Mouse (Mus musculus): ENCODE data around the gene Cmc1. TPM values are rescaled to one million over a fixed set of nuclear protein-coding genes. Genes with fewer than 3 reads are reported as not detected.

Cmc1 gene
- polyA plus RNA-seq, 1 experiment from 2014 or later, result 61.1 TPM

- H3K36me3 ChIP-seq (ENCODE audit: control insufficient read depth, insufficient read depth, low read length), result no peaks in the 10 kb centered on the region
- DNase-seq (ENCODE audit: low spot score) (no peak), ATAC-seq (replicated peaks; ENCODE audit: low FRiP score, low TSS enrichment, low read depth) (no peak)
- H3K27ac ChIP-seq (ENCODE audit: low read depth), result no peak overlapping the region
- H3K9me3 ChIP-seq (ENCODE audit: control insufficient read depth, low read length), result no peaks in the 10 kb centered on the region
- H3K4me1 ChIP-seq (replicated peaks; ENCODE audit: control insufficient read depth, insufficient read depth, low read length), result no peaks in the 10 kb centered on the region
- H3K4me2 ChIP-seq (ENCODE audit: low read length), result no peak overlapping the region
- 94% methylated on average over 2 of the region's 2 CpGs for whole genome bisulfite sequencing
- H3K27me3 ChIP-seq (replicated peaks; ENCODE audit: control insufficient read depth, insufficient read depth, low read length), result no peaks in the 10 kb centered on the region
- H3K4me3 ChIP-seq (ENCODE audit: low read depth, low read length), result no peak overlapping the region
- no peak overlapping the region for H3K9ac ChIP-seq (ENCODE audit: low read length)
These were observed 49.5 kb downstream of the Cmc1 start for GRCm38 (mm10) chr9:118100484-118100883.

- H3K4me1 ChIP-seq (replicated peaks; ENCODE audit: control insufficient read depth, insufficient read depth, low read length), result no peaks in the 10 kb centered on the region
- H3K9me3 ChIP-seq (ENCODE audit: control insufficient read depth, low read length), result no peaks in the 10 kb centered on the region
- no peak for DNase-seq (ENCODE audit: low spot score)
- no peaks in the 10 kb centered on the region for H3K27me3 ChIP-seq (replicated peaks; ENCODE audit: control insufficient read depth, insufficient read depth, low read length)
- ATAC-seq (replicated peaks; ENCODE audit: low FRiP score, low TSS enrichment, low read depth), result no peak
- no peak overlapping the region for H3K9ac ChIP-seq (ENCODE audit: low read length)
- 47% methylated on average over 4 of the region's 4 CpGs for WGBS
- no peaks in the 10 kb centered on the region for H3K36me3 ChIP-seq (ENCODE audit: control insufficient read depth, insufficient read depth, low read length)
- no peak overlapping the region for H3K4me3 ChIP-seq (ENCODE audit: low read depth, low read length)
- no peak overlapping the region for H3K27ac ChIP-seq (ENCODE audit: low read depth)
- H3K4me2 ChIP-seq (ENCODE audit: low read length), result no peak overlapping the region
These were observed 50.6 kb downstream of the Cmc1 start for GRCm38 (mm10) chr9:118099395-118099794.

- no peak for ATAC-seq (replicated peaks; ENCODE audit: low FRiP score, low TSS enrichment, low read depth)
- Histone ChIP-seq H3K4me1 (replicated peaks; ENCODE audit: control insufficient read depth, insufficient read depth, low read length) (peaks cover 8% of the 10 kb centered on the region; the same call in 1 of the 2 replicates), H3K4me2 (ENCODE audit: low read length) (no peak overlapping the region), H3K27me3 (replicated peaks; ENCODE audit: control insufficient read depth, insufficient read depth, low read length) (no peaks in the 10 kb centered on the region), H3K9me3 (ENCODE audit: control insufficient read depth, low read length) (no peaks in the 10 kb centered on the region), H3K4me3 (ENCODE audit: low read depth, low read length) (no peak overlapping the region), H3K36me3 (ENCODE audit: control insufficient read depth, insufficient read depth, low read length) (no peaks in the 10 kb centered on the region), H3K27ac (ENCODE audit: low read depth) (no peak overlapping the region), H3K9ac (ENCODE audit: low read length) (no peak overlapping the region)
- DNase-seq (ENCODE audit: low spot score), result no peak
- 88% methylated on average over 4 of the region's 4 CpGs for WGBS
These were observed 66.1 kb downstream of the Cmc1 start for GRCm38 (mm10) chr9:118083834-118084233.

GRCm38 (mm10) chr9:118082575-118083431 is 67.2 kb downstream of the Cmc1 start:
- no peaks in the 10 kb centered on the region for H3K27me3 ChIP-seq (replicated peaks; ENCODE audit: control insufficient read depth, insufficient read depth, low read length)
- H3K4me3 ChIP-seq (ENCODE audit: low read depth, low read length), result peak overlapping the region; percentile 27
- DNase-seq (ENCODE audit: low spot score), result peak; percentile 58
- H3K9me3 ChIP-seq (ENCODE audit: control insufficient read depth, low read length), result no peaks in the 10 kb centered on the region
- peak overlapping the region; percentile 30; the same call in 1 of the 2 replicates for H3K9ac ChIP-seq (ENCODE audit: low read length)
- peak overlapping the region; percentile 56 for H3K4me2 ChIP-seq (ENCODE audit: low read length)
- WGBS, result 26% methylated on average over 22 of the region's 22 CpGs
- no peaks in the 10 kb centered on the region for H3K36me3 ChIP-seq (ENCODE audit: control insufficient read depth, insufficient read depth, low read length)
- H3K4me1 ChIP-seq (replicated peaks; ENCODE audit: control insufficient read depth, insufficient read depth, low read length), result peaks cover 8% of the 10 kb centered on the region; the same call in 1 of the 2 replicates
- ATAC-seq (replicated peaks; ENCODE audit: low FRiP score, low TSS enrichment, low read depth), result no peak
- no peak overlapping the region for H3K27ac ChIP-seq (ENCODE audit: low read depth)

- Histone ChIP-seq H3K27me3 (replicated peaks; ENCODE audit: control insufficient read depth, insufficient read depth, low read length) (no peaks in the 10 kb centered on the region), H3K9me3 (ENCODE audit: control insufficient read depth, low read length) (no peaks in the 10 kb centered on the region), H3K4me1 (replicated peaks; ENCODE audit: control insufficient read depth, insufficient read depth, low read length) (no peaks in the 10 kb centered on the region), H3K4me3 (ENCODE audit: low read depth, low read length) (no peak overlapping the region), H3K27ac (ENCODE audit: low read depth) (no peak overlapping the region), H3K36me3 (ENCODE audit: control insufficient read depth, insufficient read depth, low read length) (peaks cover 20% of the 10 kb centered on the region), H3K4me2 (ENCODE audit: low read length) (no peak overlapping the region), H3K9ac (ENCODE audit: low read length) (no peak overlapping the region)
- DNase-seq (ENCODE audit: low spot score) (no peak), ATAC-seq (replicated peaks; ENCODE audit: low FRiP score, low TSS enrichment, low read depth) (no peak)
- WGBS, result 94% methylated on average over 3 of the region's 3 CpGs
These were observed 76.6 kb downstream of the Cmc1 start for GRCm38 (mm10) chr9:118073358-118073757.

GRCm38 (mm10) chr9:118072101-118072500 is 77.9 kb downstream of the Cmc1 start:
- H3K4me3 ChIP-seq (ENCODE audit: low read depth, low read length), result no peak overlapping the region
- H3K9ac ChIP-seq (ENCODE audit: low read length), result no peak overlapping the region
- H3K36me3 ChIP-seq (ENCODE audit: control insufficient read depth, insufficient read depth, low read length), result peaks cover 31% of the 10 kb centered on the region
- H3K4me2 ChIP-seq (ENCODE audit: low read length), result no peak overlapping the region
- no peak for DNase-seq (ENCODE audit: low spot score)
- no peaks in the 10 kb centered on the region for H3K27me3 ChIP-seq (replicated peaks; ENCODE audit: control insufficient read depth, insufficient read depth, low read length)
- H3K9me3 ChIP-seq (ENCODE audit: control insufficient read depth, low read length), result no peaks in the 10 kb centered on the region
- no peaks in the 10 kb centered on the region for H3K4me1 ChIP-seq (replicated peaks; ENCODE audit: control insufficient read depth, insufficient read depth, low read length)
- H3K27ac ChIP-seq (ENCODE audit: low read depth), result no peak overlapping the region
- ATAC-seq (replicated peaks; ENCODE audit: low FRiP score, low TSS enrichment, low read depth), result no peak
- WGBS, result 75% methylated on average over 5 of the region's 5 CpGs

- no peaks in the 10 kb centered on the region for H3K4me1 ChIP-seq (replicated peaks; ENCODE audit: control insufficient read depth, insufficient read depth, low read length)
- no peak overlapping the region for H3K4me2 ChIP-seq (ENCODE audit: low read length)
- no peaks in the 10 kb centered on the region for H3K9me3 ChIP-seq (ENCODE audit: control insufficient read depth, low read length)
- no peak for DNase-seq (ENCODE audit: low spot score)
- WGBS, result 87% methylated on average over 3 of the region's 3 CpGs
- no peaks in the 10 kb centered on the region for H3K27me3 ChIP-seq (replicated peaks; ENCODE audit: control insufficient read depth, insufficient read depth, low read length)
- H3K9ac ChIP-seq (ENCODE audit: low read length), result no peak overlapping the region
- no peak for ATAC-seq (replicated peaks; ENCODE audit: low FRiP score, low TSS enrichment, low read depth)
- peaks cover 39% of the 10 kb centered on the region for H3K36me3 ChIP-seq (ENCODE audit: control insufficient read depth, insufficient read depth, low read length)
- H3K4me3 ChIP-seq (ENCODE audit: low read depth, low read length), result no peak overlapping the region
- no peak overlapping the region for H3K27ac ChIP-seq (ENCODE audit: low read depth)
These were observed 78.6 kb downstream of the Cmc1 start for GRCm38 (mm10) chr9:118071337-118071736.

- ATAC-seq (replicated peaks; ENCODE audit: low FRiP score, low TSS enrichment, low read depth) (no peak), DNase-seq (ENCODE audit: low spot score) (no peak)
- Histone ChIP-seq H3K9me3 (ENCODE audit: control insufficient read depth, low read length) (no peaks in the 10 kb centered on the region), H3K36me3 (ENCODE audit: control insufficient read depth, insufficient read depth, low read length) (peaks cover 46% of the 10 kb centered on the region), H3K9ac (ENCODE audit: low read length) (no peak overlapping the region), H3K4me2 (ENCODE audit: low read length) (no peak overlapping the region), H3K4me3 (ENCODE audit: low read depth, low read length) (no peak overlapping the region), H3K27me3 (replicated peaks; ENCODE audit: control insufficient read depth, insufficient read depth, low read length) (no peaks in the 10 kb centered on the region), H3K27ac (ENCODE audit: low read depth) (no peak overlapping the region), H3K4me1 (replicated peaks; ENCODE audit: control insufficient read depth, insufficient read depth, low read length) (no peaks in the 10 kb centered on the region)
- WGBS, result 93% methylated on average over 6 of the region's 6 CpGs
These were observed 79.5 kb downstream of the Cmc1 start for GRCm38 (mm10) chr9:118070442-118070841.

- Histone ChIP-seq H3K4me2 (ENCODE audit: low read length) (no peak overlapping the region), H3K36me3 (ENCODE audit: control insufficient read depth, insufficient read depth, low read length) (peaks cover 73% of the 10 kb centered on the region), H3K27me3 (replicated peaks; ENCODE audit: control insufficient read depth, insufficient read depth, low read length) (no peaks in the 10 kb centered on the region), H3K4me3 (ENCODE audit: low read depth, low read length) (no peak overlapping the region), H3K9ac (ENCODE audit: low read length) (no peak overlapping the region), H3K9me3 (ENCODE audit: control insufficient read depth, low read length) (no peaks in the 10 kb centered on the region), H3K27ac (ENCODE audit: low read depth) (no peak overlapping the region), H3K4me1 (replicated peaks; ENCODE audit: control insufficient read depth, insufficient read depth, low read length) (no peaks in the 10 kb centered on the region)
- WGBS, result 95% methylated on average over 3 of the region's 3 CpGs
- ATAC-seq (replicated peaks; ENCODE audit: low FRiP score, low TSS enrichment, low read depth) (no peak), DNase-seq (ENCODE audit: low spot score) (no peak)
These were observed 90.9 kb downstream of the Cmc1 start for GRCm38 (mm10) chr9:118059101-118059500.

Data from intestine, embryonic 14.5 days (tissue).